Mouse (Mus musculus) forebrain, embryonic 13.5 days (tissue): ENCODE measurements around the gene 1700019D03Rik. TPM values are rescaled to one million over a fixed set of nuclear protein-coding genes. Genes with fewer than 3 reads are reported as not detected.

ENCODE experiments used
- ATAC-seq: fragments of 200-750 bp; cut with Nextera tagmentation; 2 replicates; pipeline ENCODE4 v1.8.0; 2017
- H3K27ac ChIP-seq: fragments of 300-500 bp; sonication (generic); 2 replicates; pipeline ENCODE4 v1.5.1; 2015; ENCODE audit warnings: inconsistent platforms, mild to moderate bottlenecking, moderate library complexity
- H3K27me3 ChIP-seq: fragments of 300-500 bp; sonication (generic); 2 replicates; pipeline ENCODE4 v1.6.1; 2015; ENCODE audit warnings: mild to moderate bottlenecking, inconsistent platforms
- H3K36me3 ChIP-seq: fragments of 300-500 bp; sonication (generic); 2 replicates; pipeline ENCODE4 v1.6.1; 2015; ENCODE audit warnings: mild to moderate bottlenecking, inconsistent platforms; ENCODE audit not compliant: poor library complexity, severe bottlenecking
- H3K4me1 ChIP-seq: fragments of 300-500 bp; sonication (generic); 2 replicates; pipeline ENCODE4 v1.6.1; 2015; ENCODE audit warnings: inconsistent platforms
- H3K4me2 ChIP-seq: fragments of 300-500 bp; sonication (generic); 2 replicates; pipeline ENCODE4 v1.6.1; 2015; ENCODE audit warnings: inconsistent platforms, mild to moderate bottlenecking, moderate library complexity
- H3K4me3 ChIP-seq: fragments of 300-500 bp; sonication (generic); 2 replicates; pipeline ENCODE4 v1.5.1; 2015; ENCODE audit warnings: mild to moderate bottlenecking, inconsistent platforms
- H3K9ac ChIP-seq: fragments of 300-500 bp; sonication (generic); 2 replicates; pipeline ENCODE4 v1.6.1; 2015; ENCODE audit warnings: mild to moderate bottlenecking, inconsistent platforms
- H3K9me3 ChIP-seq: fragments of 300-500 bp; sonication (generic); replicated peaks from 2 replicates; pipeline ENCODE4 v1.6.1; 2016; ENCODE audit warnings: inconsistent platforms
- WGBS: fragments of 180-500 bp; shearing (Covaris S2); methylation state at CpG from one replicate; pipeline ENCODE4 v1.1.7; 2015; 5-methylcytosine and 5-hydroxymethylcytosine counted together
- polyA plus RNA-seq: library from polyadenylated mRNA; unstranded; fragments of >200 nt; fragmentation: Nextera tagmentation; extraction: Ambion mirVana; gene quantifications from 2 replicates; pipeline ENCODE4 v1.2.1, GENCODE M21; 2015

The 1700019D03Rik gene
- 2.2 and 2.6 TPM in 2 replicates for polyA plus RNA-seq

DNA sequence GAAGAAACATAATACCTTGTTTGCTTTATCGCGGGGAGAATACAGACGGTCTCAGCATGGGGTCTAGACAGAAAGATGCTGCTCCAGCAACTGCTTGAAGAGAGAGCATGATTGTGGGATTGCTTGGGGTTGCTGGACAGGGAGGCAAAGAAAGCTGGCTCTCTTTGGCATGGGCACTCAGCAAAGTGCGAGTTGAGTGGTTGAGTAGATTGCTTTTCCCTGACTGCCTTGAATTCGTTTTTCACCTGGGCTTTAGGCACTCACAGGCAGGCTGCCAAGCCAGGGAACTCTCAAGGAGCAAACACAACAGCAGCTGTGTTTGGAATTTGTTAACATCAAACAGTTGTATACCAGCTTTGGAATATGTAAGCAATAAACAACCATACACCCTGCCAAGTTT, at the start of gene 1700019D03Rik:
Gene 1700019D03Rik (minus strand): TSS at position 101 of the 400 bp plus-strand sequence.
- H3K9me3 ChIP-seq, result no peaks in the 10 kb centered on the region
- no peaks in the 10 kb centered on the region for H3K4me1 ChIP-seq
- H3K36me3 ChIP-seq, result no peaks in the 10 kb centered on the region
- WGBS, result 79% methylated on average over 5 of the region's 5 CpGs
- H3K4me2 ChIP-seq, result no peak within 1 kb of the TSS
- ATAC-seq, result no peak
- no peak within 1 kb of the TSS for H3K27ac ChIP-seq
- no peaks in the 10 kb centered on the region for H3K27me3 ChIP-seq
- no peak within 1 kb of the TSS for H3K9ac ChIP-seq
- no peak within 1 kb of the TSS for H3K4me3 ChIP-seq

DNA sequence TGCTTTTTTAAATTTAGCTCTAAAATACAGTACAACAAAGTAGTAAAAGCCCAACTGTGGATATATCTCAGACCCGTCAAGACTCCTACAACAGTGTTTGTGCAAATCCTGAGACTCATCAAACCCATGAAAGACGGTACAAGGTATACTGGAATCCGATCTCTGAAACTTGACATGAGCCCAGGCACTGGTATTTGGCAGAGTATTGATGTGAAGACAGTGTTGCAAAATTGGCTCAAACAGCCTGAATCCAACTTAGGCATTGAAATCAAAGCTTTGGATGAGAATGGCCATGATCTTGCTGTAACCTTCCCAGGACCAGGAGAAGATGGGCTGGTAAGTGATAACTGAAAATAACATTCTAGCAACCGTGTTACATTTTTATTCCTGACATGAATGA, 43.9 kb upstream of the 1700019D03Rik start:
- Histone ChIP-seq H3K9ac (no peak overlapping the region), H3K4me2 (no peak overlapping the region), H3K27ac (no peak overlapping the region), H3K4me1 (peaks cover 8% of the 10 kb centered on the region; the same call in 1 of the 2 replicates), H3K36me3 (no peaks in the 10 kb centered on the region), H3K9me3 (no peaks in the 10 kb centered on the region), H3K27me3 (no peaks in the 10 kb centered on the region), H3K4me3 (no peak overlapping the region)
- no peak for ATAC-seq
- 94% methylated on average over 4 of the region's 4 CpGs for WGBS

- Histone ChIP-seq H3K4me3 (no peak overlapping the region), H3K9ac (no peak overlapping the region), H3K27me3 (no peaks in the 10 kb centered on the region), H3K36me3 (no peaks in the 10 kb centered on the region), H3K27ac (no peak overlapping the region), H3K9me3 (no peaks in the 10 kb centered on the region), H3K4me2 (no peak overlapping the region), H3K4me1 (peaks cover 8% of the 10 kb centered on the region; the same call in 1 of the 2 replicates)
- ATAC-seq, result peak; percentile 84; the same call in 1 of the 2 replicates
- WGBS, result 71% methylated on average over 13 of the region's 13 CpGs
These were observed 42.1 kb upstream of the 1700019D03Rik start for GRCm38 (mm10) chr1:53061871-53062608.

DNA sequence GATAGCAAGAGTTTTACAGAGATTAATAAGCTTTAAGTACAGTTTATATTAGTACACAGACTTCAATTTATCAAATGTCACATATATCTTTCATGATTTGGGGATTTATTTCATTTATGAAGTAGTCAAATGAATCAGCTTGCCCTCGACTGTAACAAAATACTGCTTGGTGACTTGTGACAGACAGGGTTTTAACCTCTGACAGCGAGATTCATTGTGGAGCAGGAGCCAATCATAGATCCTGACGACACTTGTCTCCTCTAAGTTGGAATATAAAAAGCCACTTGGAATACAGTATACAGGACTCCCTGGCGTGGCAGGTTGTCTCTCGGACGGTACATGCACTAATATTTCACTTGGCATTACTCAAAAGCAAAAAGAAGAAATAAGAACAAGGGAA, 41.4 kb upstream of the 1700019D03Rik start, which contains the start of gene Mstn:
Gene Mstn (plus strand): TSS at position 301 of the 400 bp plus-strand sequence.
- WGBS, result 70% methylated on average over 6 of the region's 6 CpGs
- Histone ChIP-seq H3K27me3 (no peaks in the 10 kb centered on the region), H3K4me1 (peaks cover 8% of the 10 kb centered on the region; the same call in 1 of the 2 replicates), H3K9ac (0 out of 2 replicates have a peak within 1 kb of the TSS, but pooled peaks have one; percentile 37), H3K4me3 (no peak within 1 kb of the TSS), H3K9me3 (0 out of 2 replicates have a peak, but pooled peaks cover 4% of the 10 kb centered on the region), H3K36me3 (no peaks in the 10 kb centered on the region), H3K4me2 (0 out of 2 replicates have a peak within 1 kb of the TSS, but pooled peaks have one; percentile 8), H3K27ac (no peak within 1 kb of the TSS)
- ATAC-seq, result no peak

DNA sequence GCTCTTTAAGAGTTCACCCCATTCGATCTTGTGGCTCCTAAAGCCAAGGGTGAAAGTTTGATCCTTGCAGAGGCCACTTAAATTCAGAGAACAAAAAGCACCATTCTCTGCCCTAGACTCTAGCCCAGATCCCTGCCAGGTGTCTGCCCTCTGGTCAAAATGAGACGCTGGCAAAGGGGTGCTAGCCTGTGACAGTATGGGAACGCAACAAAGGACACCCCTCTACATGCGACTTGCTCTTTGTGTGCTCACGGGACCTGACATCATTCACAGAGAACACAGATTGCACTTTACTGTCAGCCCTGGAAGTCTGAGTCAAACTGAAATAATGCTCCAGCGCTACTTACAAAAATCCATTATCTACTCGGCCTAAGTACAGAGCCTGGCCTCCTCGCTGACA, 40.5 kb upstream of the 1700019D03Rik start:
- H3K9me3 ChIP-seq, result 0 out of 2 replicates have a peak, but pooled peaks cover 4% of the 10 kb centered on the region
- H3K4me3 ChIP-seq, result no peak overlapping the region
- 0 out of 2 replicates have a peak overlapping the region, but pooled peaks have one; percentile 37 for H3K9ac ChIP-seq
- no peaks in the 10 kb centered on the region for H3K27me3 ChIP-seq
- no peaks in the 10 kb centered on the region for H3K36me3 ChIP-seq
- ATAC-seq, result peak; percentile 6; the same call in 1 of the 2 replicates
- WGBS, result 27% methylated on average over 8 of the region's 8 CpGs
- H3K27ac ChIP-seq, result no peak overlapping the region
- 0 out of 2 replicates have a peak overlapping the region, but pooled peaks have one; percentile 8 for H3K4me2 ChIP-seq
- H3K4me1 ChIP-seq, result peaks cover 8% of the 10 kb centered on the region; the same call in 1 of the 2 replicates

- Histone ChIP-seq H3K4me3 (no peak overlapping the region), H3K4me2 (no peak overlapping the region), H3K9me3 (0 out of 2 replicates have a peak, but pooled peaks cover 4% of the 10 kb centered on the region), H3K9ac (no peak overlapping the region), H3K4me1 (peaks cover 8% of the 10 kb centered on the region; the same call in 1 of the 2 replicates), H3K36me3 (no peaks in the 10 kb centered on the region), H3K27me3 (no peaks in the 10 kb centered on the region), H3K27ac (no peak overlapping the region)
- 76% methylated on average over 5 of the region's 5 CpGs for WGBS
- no peak for ATAC-seq
These were observed 39.1 kb upstream of the 1700019D03Rik start for GRCm38 (mm10) chr1:53059106-53059505.

GRCm38 (mm10) chr1:53053087-53054022, 33.4 kb upstream of the 1700019D03Rik start:
- ATAC-seq, result peak; percentile 87
- H3K4me2 ChIP-seq, result no peak overlapping the region
- no peaks in the 10 kb centered on the region for H3K27me3 ChIP-seq
- no peak overlapping the region for H3K4me3 ChIP-seq
- 0 out of 2 replicates have a peak, but pooled peaks cover 4% of the 10 kb centered on the region for H3K9me3 ChIP-seq
- no peaks in the 10 kb centered on the region for H3K36me3 ChIP-seq
- no peak overlapping the region for H3K9ac ChIP-seq
- no peaks in the 10 kb centered on the region for H3K4me1 ChIP-seq
- H3K27ac ChIP-seq, result no peak overlapping the region
- 51% methylated on average over 9 of the region's 9 CpGs for WGBS

- no peak overlapping the region for H3K4me3 ChIP-seq
- no peaks in the 10 kb centered on the region for H3K36me3 ChIP-seq
- no peak overlapping the region for H3K4me2 ChIP-seq
- H3K27ac ChIP-seq, result no peak overlapping the region
- no peaks in the 10 kb centered on the region for H3K4me1 ChIP-seq
- H3K9ac ChIP-seq, result no peak overlapping the region
- no peaks in the 10 kb centered on the region for H3K9me3 ChIP-seq
- WGBS, result 82% methylated on average over 8 of the region's 8 CpGs
- no peak for ATAC-seq
- H3K27me3 ChIP-seq, result no peaks in the 10 kb centered on the region
These were observed 29.9 kb upstream of the 1700019D03Rik start for GRCm38 (mm10) chr1:53049763-53050427.

DNA sequence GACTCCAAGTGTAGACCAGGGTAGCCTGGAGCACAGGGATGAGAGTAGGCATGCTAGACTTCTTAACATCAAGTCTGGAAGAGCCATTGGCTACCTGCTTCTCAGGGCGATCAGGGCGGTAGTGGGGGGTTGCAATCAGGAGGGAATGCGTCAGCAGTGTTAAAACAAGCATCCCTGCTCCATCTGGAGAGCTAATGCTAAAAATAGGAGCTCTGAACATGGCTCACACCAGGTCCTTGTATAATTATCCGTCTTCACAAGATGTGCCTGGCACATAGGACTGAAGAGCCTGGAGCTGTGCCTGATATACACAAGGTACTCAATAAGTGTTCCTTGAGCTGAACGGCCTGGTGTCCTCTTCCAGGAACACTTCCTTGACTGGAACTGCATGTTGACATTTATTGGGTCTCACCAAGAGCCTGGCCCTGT, 17.5 kb upstream of the 1700019D03Rik start:
- Histone ChIP-seq H3K9me3 (no peaks in the 10 kb centered on the region), H3K27me3 (no peaks in the 10 kb centered on the region), H3K27ac (no peak overlapping the region), H3K36me3 (no peaks in the 10 kb centered on the region), H3K4me2 (no peak overlapping the region), H3K9ac (no peak overlapping the region), H3K4me3 (no peak overlapping the region), H3K4me1 (no peaks in the 10 kb centered on the region)
- 84% methylated on average over 5 of the region's 5 CpGs for WGBS
- ATAC-seq, result 0 out of 2 replicates have a peak, but pooled peaks have one; percentile 6

GRCm38 (mm10) chr1:53032550-53032949, 12.6 kb upstream of the 1700019D03Rik start:
- Histone ChIP-seq H3K9ac (no peak overlapping the region), H3K9me3 (no peaks in the 10 kb centered on the region), H3K4me1 (no peaks in the 10 kb centered on the region), H3K27ac (no peak overlapping the region), H3K36me3 (no peaks in the 10 kb centered on the region), H3K4me2 (no peak overlapping the region), H3K27me3 (no peaks in the 10 kb centered on the region), H3K4me3 (no peak overlapping the region)
- ATAC-seq, result 0 out of 2 replicates have a peak, but pooled peaks have one; percentile 30

DNA sequence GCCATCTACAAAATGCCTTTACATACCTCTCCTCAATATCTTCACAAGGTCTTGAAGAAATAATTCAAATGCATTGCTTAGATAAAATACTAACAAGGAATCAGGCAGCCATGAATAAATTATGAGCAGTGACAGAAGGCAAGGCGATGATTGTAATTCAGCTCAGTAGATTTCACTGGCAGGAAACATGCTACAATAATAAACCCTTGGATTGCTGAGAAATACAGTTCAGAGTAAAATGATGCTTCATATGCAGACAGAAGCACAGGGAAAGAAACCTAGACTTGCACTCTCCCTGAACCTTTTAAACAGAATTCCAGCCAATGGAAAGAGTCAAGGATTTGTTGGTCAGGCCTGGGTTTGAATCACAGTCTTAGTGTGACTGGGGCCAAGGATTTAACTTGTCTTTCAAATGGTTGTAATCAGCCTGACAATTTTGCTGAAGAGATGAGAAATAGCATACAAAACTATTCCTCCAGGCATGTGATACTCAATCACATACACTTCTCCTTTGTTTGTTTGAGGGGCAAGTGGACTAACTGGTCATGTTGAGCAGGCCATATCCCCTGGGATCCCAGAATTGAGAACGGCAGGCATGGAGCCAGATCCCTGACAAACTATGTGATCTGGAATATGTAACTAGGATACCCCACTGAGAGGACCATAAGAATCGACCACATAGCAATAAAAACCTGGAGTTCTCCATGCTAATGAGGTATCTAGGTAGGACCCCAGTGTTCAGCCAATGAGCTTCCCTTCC, 1.1 kb downstream of the 1700019D03Rik start:
- Histone ChIP-seq H3K27ac (no peak overlapping the region), H3K4me1 (no peaks in the 10 kb centered on the region), H3K36me3 (no peaks in the 10 kb centered on the region), H3K27me3 (no peaks in the 10 kb centered on the region), H3K4me3 (no peak overlapping the region), H3K4me2 (no peak overlapping the region), H3K9me3 (no peaks in the 10 kb centered on the region), H3K9ac (no peak overlapping the region)
- peak; percentile 63; the same call in 1 of the 2 replicates for ATAC-seq
- WGBS, result 67% methylated on average over 3 of the region's 3 CpGs
